Mouse (Mus musculus): ENCODE measurements around the gene H2al1g.
A peak's percentile ranks its signal among the peaks of the same experiment; 100 is the strongest.
"Not testable (repeated sequence)": the region's sequence is repeated elsewhere in the genome, so short reads cannot be mapped to it uniquely, and the experiment has no call there.

H2al1g gene

GRCm38 (mm10) chrX:11317956-11318355 is at the start of gene H2al1g:
TSS of gene H2al1g (plus strand) at chrX:11318256.
- not testable (repeated sequence) for DNase-seq

- peak; percentile 22 for DNase-seq
Observed at GRCm38 (mm10) chrX:11269074-11269473, 49.0 kb upstream of the H2al1g start.

- no peak for DNase-seq
Observed at GRCm38 (mm10) chrX:11273190-11273589, 44.9 kb upstream of the H2al1g start.

- DNase-seq = no peak
Observed at GRCm38 (mm10) chrX:11277083-11277482, 41.0 kb upstream of the H2al1g start.

GRCm38 (mm10) chrX:11280741-11281140 is 37.3 kb upstream of the H2al1g start:
- DNase-seq = no peak

- DNase-seq = no peak
Observed at GRCm38 (mm10) chrX:11288306-11288882, 29.7 kb upstream of the H2al1g start.

GRCm38 (mm10) chrX:11289244-11289643 is 28.8 kb upstream of the H2al1g start:
- DNase-seq = no peak

- DNase-seq = not testable (repeated sequence)
Observed at GRCm38 (mm10) chrX:11298957-11299356, 19.1 kb upstream of the H2al1g start, which contains the start of gene H2al1a. TSS of gene H2al1a (plus strand) at chrX:11299257.

GRCm38 (mm10) chrX:11302132-11302531 is 15.9 kb upstream of the H2al1g start, which contains the start of gene H2al1b:
TSS of gene H2al1b (plus strand) at chrX:11302432.
- DNase-seq = not testable (repeated sequence)

- not testable (repeated sequence) for DNase-seq
Observed at GRCm38 (mm10) chrX:11305355-11305754, 12.7 kb upstream of the H2al1g start, which contains the start of gene H2al1c. TSS of gene H2al1c (plus strand) at chrX:11305655.

GRCm38 (mm10) chrX:11308524-11308923 is 9.5 kb upstream of the H2al1g start, which contains the start of gene H2al1d:
TSS of gene H2al1d (plus strand) at chrX:11308824.
- DNase-seq = not testable (repeated sequence)

- not testable (repeated sequence) for DNase-seq
Observed at GRCm38 (mm10) chrX:11311634-11312033, 6.4 kb upstream of the H2al1g start, which contains the start of gene H2al1e. TSS of gene H2al1e (plus strand) at chrX:11311934.

- DNase-seq = not testable (repeated sequence)
Observed at GRCm38 (mm10) chrX:11314858-11315257, 3.2 kb upstream of the H2al1g start, which contains the start of gene H2al1f. TSS of gene H2al1f (plus strand) at chrX:11315158.

GRCm38 (mm10) chrX:11321192-11321591 is 3.1 kb downstream of the H2al1g start, which contains the start of gene H2al1h:
TSS of gene H2al1h (plus strand) at chrX:11321492.
- not testable (repeated sequence) for DNase-seq

GRCm38 (mm10) chrX:11324359-11324758 is 6.3 kb downstream of the H2al1g start, which contains the start of gene H2al1i:
TSS of gene H2al1i (plus strand) at chrX:11324659.
- not testable (repeated sequence) for DNase-seq

- not testable (repeated sequence) for DNase-seq
Observed at GRCm38 (mm10) chrX:11327522-11327921, 9.5 kb downstream of the H2al1g start, which contains the start of gene H2al1j. TSS of gene H2al1j (plus strand) at chrX:11327822.

- peak; percentile 25 for DNase-seq
Observed at GRCm38 (mm10) chrX:11345762-11346161, 27.7 kb downstream of the H2al1g start.

GRCm38 (mm10) chrX:11346756-11347155 is 28.7 kb downstream of the H2al1g start:
- DNase-seq = peak; percentile 63

GRCm38 (mm10) chrX:11360823-11361222 is 42.8 kb downstream of the H2al1g start:
- no peak for DNase-seq

GRCm38 (mm10) chrX:11361261-11361660 is 43.2 kb downstream of the H2al1g start:
- no peak for DNase-seq

- peak; percentile 65 for DNase-seq
Observed at GRCm38 (mm10) chrX:11363890-11364289, 45.8 kb downstream of the H2al1g start.

- DNase-seq = no peak
Observed at GRCm38 (mm10) chrX:11365151-11365550, 47.1 kb downstream of the H2al1g start.

All from cerebellum, adult 9-10 months (tissue).